Mouse (Mus musculus) urinary bladder, postnatal 4 days (tissue): ENCODE measurements around the gene Olfr770.
"Not testable (repeated sequence)": the region's sequence is repeated elsewhere in the genome, so short reads cannot be mapped to it uniquely, and the experiment has no call there.

Experiments used
- DNase-seq, 2 experiments: peaks; one replicate each; pipeline ENCODE4 v3.0.0; 2021 to 2022; ENCODE audit warnings: low spot score in 2 of 2

The Olfr770 gene

GRCm38 (mm10) chr10:129138898-129139297 lies at the start of gene Olfr770:
TSS of gene Olfr770 (minus strand) at chr10:129138998.
- no peak for DNase-seq

GRCm38 (mm10) chr10:129187319-129187718 lies 48.5 kb upstream of the Olfr770 start, which contains the start of gene Olfr773:
TSS of gene Olfr773 (minus strand) at chr10:129187419.
- DNase-seq = not testable (repeated sequence)

- DNase-seq = not testable (repeated sequence)
These were observed 39.0 kb upstream of the Olfr770 start, which contains the start of gene Olfr772 for GRCm38 (mm10) chr10:129177821-129178220. TSS of gene Olfr772 (minus strand) at chr10:129177921.

GRCm38 (mm10) chr10:129164651-129165050 lies 25.9 kb upstream of the Olfr770 start, which contains the start of gene Olfr771:
TSS of gene Olfr771 (minus strand) at chr10:129164751.
- no peak for DNase-seq

GRCm38 (mm10) chr10:129117761-129118160 lies 21.0 kb downstream of the Olfr770 start, which contains the start of gene Olfr769:
TSS of gene Olfr769 (minus strand) at chr10:129117861.
- DNase-seq = no peak

- no peak for DNase-seq
These were observed 23.7 kb downstream of the Olfr770 start for GRCm38 (mm10) chr10:129115146-129115545.

DNA sequence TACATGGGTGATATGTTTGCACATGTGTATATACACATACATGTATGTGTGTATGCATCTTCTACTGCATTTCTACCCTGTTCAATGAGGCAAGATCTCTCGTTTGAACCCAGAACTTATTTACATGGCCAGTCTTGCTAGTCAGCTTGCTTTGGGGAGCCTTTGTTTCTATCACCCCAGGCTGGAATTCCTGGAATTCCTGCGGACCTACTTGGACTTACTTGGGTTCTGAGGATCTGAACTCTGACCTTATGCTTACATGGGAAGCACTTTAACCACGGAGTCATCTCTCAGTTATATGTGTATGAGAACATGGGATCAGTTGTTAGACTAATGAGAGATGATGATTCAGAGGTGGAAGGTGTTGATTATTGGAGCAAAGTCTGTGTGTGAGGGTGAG lies 37.6 kb downstream of the Olfr770 start:
- DNase-seq = no peak

- DNase-seq = no peak
These were observed 39.5 kb downstream of the Olfr770 start, which contains the start of gene Olfr768 for GRCm38 (mm10) chr10:129099275-129099674. TSS of gene Olfr768 (minus strand) at chr10:129099375.

GRCm38 (mm10) chr10:129082810-129083209 lies 56.0 kb downstream of the Olfr770 start, which contains the start of gene Olfr767:
TSS of gene Olfr767 (minus strand) at chr10:129082910.
- DNase-seq = not testable (repeated sequence)
